Mouse (Mus musculus) fat pad, adult 2 months (tissue): ENCODE measurements around the gene Slc25a45.

Experiments used
- DNase-seq: peaks from one replicate; pipeline ENCODE4 v3.0.0-alpha.2; 2011; ENCODE audit warnings: low read depth, low spot score; ENCODE audit errors: extremely low read depth

Slc25a45 gene

GRCm38 (mm10) chr19:5925311-5925855 lies 47.8 kb downstream of the Slc25a45 start:
- DNase-seq = no peak

DNA sequence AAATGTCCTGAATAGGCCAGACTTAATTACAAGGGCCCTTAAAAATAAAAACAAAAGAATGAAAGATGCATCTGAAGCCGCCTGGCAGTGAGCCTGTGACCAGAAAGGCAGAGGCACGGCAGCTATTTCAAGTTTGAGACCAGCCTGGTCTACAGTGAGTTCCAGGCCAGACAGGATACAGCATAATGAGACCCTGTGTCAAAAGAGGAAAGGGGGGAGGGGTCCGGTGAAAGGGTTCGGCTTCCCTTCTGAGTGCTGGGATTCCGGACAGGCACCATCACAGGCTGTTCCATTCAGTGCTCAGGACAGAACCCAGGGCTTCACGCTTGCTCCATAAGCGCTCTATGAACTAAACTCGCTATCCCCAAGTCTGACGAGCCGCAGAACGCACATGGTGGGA lies 49.4 kb downstream of the Slc25a45 start:
- DNase-seq = no peak

- no peak for DNase-seq
Observed at GRCm38 (mm10) chr19:5927532-5927931, 49.9 kb downstream of the Slc25a45 start.

GRCm38 (mm10) chr19:5928104-5928503 lies 50.5 kb downstream of the Slc25a45 start:
- DNase-seq = no peak

DNA sequence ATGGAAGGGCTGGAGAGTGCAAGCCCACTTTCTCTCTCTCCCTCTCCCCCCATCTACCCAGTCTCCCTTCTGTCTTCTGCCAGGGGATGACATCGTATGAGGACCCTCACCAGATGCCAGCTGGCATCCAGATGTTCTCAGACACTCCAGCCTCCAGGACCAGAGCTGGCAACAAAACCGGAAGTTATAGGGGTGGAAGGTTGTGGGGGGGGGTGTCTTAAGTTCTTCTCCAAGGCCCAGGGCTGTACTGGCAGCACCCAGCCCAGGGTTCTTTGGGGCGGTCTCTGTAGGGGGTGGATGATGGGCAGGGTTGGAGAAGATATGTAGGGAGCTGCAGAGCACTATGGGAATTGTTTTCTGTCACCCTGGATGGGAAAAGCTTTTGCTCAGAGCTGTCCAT lies 50.9 kb downstream of the Slc25a45 start:
- no peak for DNase-seq

DNA sequence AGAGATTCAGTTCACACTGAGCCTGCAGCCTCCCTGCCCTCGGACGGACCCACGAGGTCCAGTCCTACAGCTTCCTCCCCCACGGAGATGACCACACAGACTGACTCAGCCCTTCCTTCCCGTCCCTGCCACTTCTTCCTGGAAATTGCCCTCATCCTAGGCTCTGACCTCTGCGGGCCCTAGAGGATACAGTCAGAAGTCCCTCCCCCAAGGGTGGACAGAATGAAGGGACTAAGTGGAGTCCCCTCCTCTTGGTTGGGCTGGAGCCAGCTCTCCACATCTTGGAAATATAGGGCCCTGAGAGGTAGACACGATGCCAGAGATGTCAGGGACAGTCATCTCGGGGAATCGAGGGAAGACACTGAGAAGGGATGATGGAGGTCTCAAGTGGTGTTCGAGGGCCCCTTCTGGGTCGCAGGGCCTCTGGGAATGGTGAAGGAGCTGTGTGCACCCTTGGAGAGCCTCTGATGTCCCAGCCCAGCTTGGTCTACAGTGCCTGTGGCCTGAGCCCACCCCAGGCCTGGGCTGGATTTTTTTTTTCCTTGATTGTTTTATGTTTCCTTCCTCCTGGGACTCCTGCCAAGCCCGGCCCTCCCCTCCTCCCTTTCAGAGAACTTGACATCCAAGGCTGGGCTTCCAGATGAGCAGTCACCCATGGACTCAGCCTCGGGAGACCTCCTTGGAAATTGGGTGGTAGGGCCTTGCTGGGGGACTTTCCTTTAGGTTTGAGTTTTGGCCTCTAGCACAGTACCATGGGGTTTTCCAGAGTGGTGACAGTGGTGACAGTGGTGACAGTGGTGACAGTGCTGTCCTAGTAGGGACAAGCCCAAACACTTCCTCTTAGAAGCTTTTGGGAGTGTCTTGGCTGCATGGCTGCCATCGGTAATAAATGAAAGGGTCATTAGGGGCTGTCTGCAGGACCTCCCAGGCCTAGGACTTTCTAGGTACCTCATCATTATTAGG lies 52.3 kb downstream of the Slc25a45 start:
- DNase-seq = no peak

- DNase-seq = no peak
Observed at GRCm38 (mm10) chr19:5935266-5935665, 57.7 kb downstream of the Slc25a45 start.
